Mouse (Mus musculus): Measurements from ENCODE around the gene Actbl2.

Gene Actbl2

GRCm38 (mm10) chr13:111269789-111270335 lies 15.0 kb downstream of the Actbl2 start:
- DNase-seq (ENCODE audit: low read depth, low spot score), result no peak

GRCm38 (mm10) chr13:111271868-111272267 lies 17.1 kb downstream of the Actbl2 start:
- DNase-seq (ENCODE audit: low read depth, low spot score), result no peak

GRCm38 (mm10) chr13:111286461-111287385 lies 31.9 kb downstream of the Actbl2 start:
- peak; percentile 59 for DNase-seq (ENCODE audit: low read depth, low spot score)

GRCm38 (mm10) chr13:111291161-111291957 lies 36.5 kb downstream of the Actbl2 start:
- no peak for DNase-seq (ENCODE audit: low read depth, low spot score)

GRCm38 (mm10) chr13:111291958-111292493 lies 37.2 kb downstream of the Actbl2 start:
- no peak for DNase-seq (ENCODE audit: low read depth, low spot score)

- peak; percentile 38 for DNase-seq (ENCODE audit: low read depth, low spot score)
These were observed 38.7 kb downstream of the Actbl2 start for GRCm38 (mm10) chr13:111293478-111293877.

GRCm38 (mm10) chr13:111294965-111295494 lies 40.2 kb downstream of the Actbl2 start:
- no peak for DNase-seq (ENCODE audit: low read depth, low spot score)

GRCm38 (mm10) chr13:111296029-111296428 lies 41.2 kb downstream of the Actbl2 start:
- DNase-seq (ENCODE audit: low read depth, low spot score), result no peak

- no peak for DNase-seq (ENCODE audit: low read depth, low spot score)
These were observed 42.8 kb downstream of the Actbl2 start for GRCm38 (mm10) chr13:111297614-111298013.

GRCm38 (mm10) chr13:111299145-111299713 lies 44.4 kb downstream of the Actbl2 start:
- no peak for DNase-seq (ENCODE audit: low read depth, low spot score)

GRCm38 (mm10) chr13:111300846-111301245 lies 46.0 kb downstream of the Actbl2 start:
- no peak for DNase-seq (ENCODE audit: low read depth, low spot score)

- DNase-seq (ENCODE audit: low read depth, low spot score), result no peak
These were observed 46.6 kb downstream of the Actbl2 start for GRCm38 (mm10) chr13:111301431-111301830.

GRCm38 (mm10) chr13:111304194-111304593 lies 49.4 kb downstream of the Actbl2 start:
- DNase-seq (ENCODE audit: low read depth, low spot score), result no peak

- no peak for DNase-seq (ENCODE audit: low read depth, low spot score)
These were observed 49.9 kb downstream of the Actbl2 start for GRCm38 (mm10) chr13:111304736-111305135.
